Mouse (Mus musculus) cerebellum, adult 9-11 months (tissue): Measurements from ENCODE around the gene Rassf9.

ENCODE experiments used
- DNase-seq: peaks from one replicate; pipeline ENCODE4 v3.0.0; 2022

Gene Rassf9

GRCm38 (mm10) chr10:102511807-102512461 is at the start of gene Rassf9:
Rassf9 (plus strand) TSS chr10:102512222.
- no peak for DNase-seq

- no peak for DNase-seq
Measured at GRCm38 (mm10) chr10:102469412-102469811, 42.6 kb upstream of the Rassf9 start.

- DNase-seq = no peak
Measured at GRCm38 (mm10) chr10:102490386-102490785, 21.6 kb upstream of the Rassf9 start, which contains the start of gene Nts. Nts (minus strand) TSS chr10:102490486.

- no peak for DNase-seq
Measured at GRCm38 (mm10) chr10:102491792-102492191, 20.2 kb upstream of the Rassf9 start.

- DNase-seq = no peak
Measured at GRCm38 (mm10) chr10:102498754-102499153, 13.3 kb upstream of the Rassf9 start.

GRCm38 (mm10) chr10:102507386-102507785 is 4.6 kb upstream of the Rassf9 start:
- DNase-seq = no peak

- no peak for DNase-seq
Measured at GRCm38 (mm10) chr10:102511461-102511806, 588 bp upstream of the Rassf9 start.

GRCm38 (mm10) chr10:102514159-102514558 is 2.1 kb downstream of the Rassf9 start:
- DNase-seq = no peak

GRCm38 (mm10) chr10:102527901-102528300 is 15.9 kb downstream of the Rassf9 start:
- no peak for DNase-seq

GRCm38 (mm10) chr10:102553941-102554340 is 41.9 kb downstream of the Rassf9 start:
- DNase-seq = no peak

- no peak for DNase-seq
Measured at GRCm38 (mm10) chr10:102562488-102562887, 50.5 kb downstream of the Rassf9 start.

GRCm38 (mm10) chr10:102577970-102578369 is 65.9 kb downstream of the Rassf9 start:
- DNase-seq = no peak

GRCm38 (mm10) chr10:102594306-102594705 is 82.3 kb downstream of the Rassf9 start:
- DNase-seq = no peak
